Mouse (Mus musculus): Measurements from ENCODE around the gene Cdk20.

- TF ChIP-seq CTCF (conservative IDR thresholded peaks at IDR 0.05; ENCODE audit: insufficient read depth, insufficient read length, low read depth, low read length) (no peak), POLR2A (IDR thresholded peaks at IDR 0.05; ENCODE audit: low read depth, low read length) (no peak)
Measured at GRCm38 (mm10) chr13:64415659-64416058, 16.5 kb upstream of the Cdk20 start.

Measured in kidney, adult 2 months (tissue).